Mouse (Mus musculus) adipocyte (in vitro differentiated cells): ENCODE measurements around the gene Bicra.

ENCODE experiments used
- DNase-seq: peaks from one replicate; pipeline ENCODE4 v3.0.0-alpha.2; 2016; ENCODE audit warnings: low spot score

Bicra gene

GRCm38 (mm10) chr7:16048164-16048564, 443 bp upstream of the Bicra start:
- DNase-seq, result peak; percentile 95

- peak; percentile 50 for DNase-seq
These were observed 1.0 kb downstream of the Bicra start for GRCm38 (mm10) chr7:16046481-16047337.

GRCm38 (mm10) chr7:16046101-16046480, 1.6 kb downstream of the Bicra start:
- DNase-seq, result peak; percentile 31

- DNase-seq, result peak; percentile 20
These were observed 2.2 kb downstream of the Bicra start for GRCm38 (mm10) chr7:16045538-16045937.

GRCm38 (mm10) chr7:16044531-16044930, 3.2 kb downstream of the Bicra start:
- no peak for DNase-seq

- DNase-seq, result no peak
These were observed 3.8 kb downstream of the Bicra start for GRCm38 (mm10) chr7:16043861-16044435.

- DNase-seq, result no peak
These were observed 4.6 kb downstream of the Bicra start for GRCm38 (mm10) chr7:16042850-16043775.

GRCm38 (mm10) chr7:16041208-16041607, 6.5 kb downstream of the Bicra start:
- no peak for DNase-seq

GRCm38 (mm10) chr7:16039363-16039762, 8.4 kb downstream of the Bicra start:
- DNase-seq, result no peak

- DNase-seq, result no peak
These were observed 10.7 kb downstream of the Bicra start for GRCm38 (mm10) chr7:16036972-16037371.

- no peak for DNase-seq
These were observed 13.9 kb downstream of the Bicra start for GRCm38 (mm10) chr7:16033580-16034461.

- no peak for DNase-seq
These were observed 14.7 kb downstream of the Bicra start for GRCm38 (mm10) chr7:16033059-16033458.

GRCm38 (mm10) chr7:16031072-16031471, 16.6 kb downstream of the Bicra start:
- no peak for DNase-seq

- DNase-seq, result peak; percentile 80
These were observed 19.4 kb downstream of the Bicra start for GRCm38 (mm10) chr7:16028102-16028927.

GRCm38 (mm10) chr7:16024603-16025222, 23.0 kb downstream of the Bicra start:
- DNase-seq, result no peak

- peak; percentile 31 for DNase-seq
These were observed 28.2 kb downstream of the Bicra start for GRCm38 (mm10) chr7:16019256-16020094.

GRCm38 (mm10) chr7:16018016-16018810, 29.5 kb downstream of the Bicra start:
- peak; percentile 37 for DNase-seq

GRCm38 (mm10) chr7:16015384-16015783, 32.3 kb downstream of the Bicra start:
- DNase-seq, result no peak
